Comparison of ENCODE assay signal across 12 mouse cellular contexts in the genomic region with DNA sequence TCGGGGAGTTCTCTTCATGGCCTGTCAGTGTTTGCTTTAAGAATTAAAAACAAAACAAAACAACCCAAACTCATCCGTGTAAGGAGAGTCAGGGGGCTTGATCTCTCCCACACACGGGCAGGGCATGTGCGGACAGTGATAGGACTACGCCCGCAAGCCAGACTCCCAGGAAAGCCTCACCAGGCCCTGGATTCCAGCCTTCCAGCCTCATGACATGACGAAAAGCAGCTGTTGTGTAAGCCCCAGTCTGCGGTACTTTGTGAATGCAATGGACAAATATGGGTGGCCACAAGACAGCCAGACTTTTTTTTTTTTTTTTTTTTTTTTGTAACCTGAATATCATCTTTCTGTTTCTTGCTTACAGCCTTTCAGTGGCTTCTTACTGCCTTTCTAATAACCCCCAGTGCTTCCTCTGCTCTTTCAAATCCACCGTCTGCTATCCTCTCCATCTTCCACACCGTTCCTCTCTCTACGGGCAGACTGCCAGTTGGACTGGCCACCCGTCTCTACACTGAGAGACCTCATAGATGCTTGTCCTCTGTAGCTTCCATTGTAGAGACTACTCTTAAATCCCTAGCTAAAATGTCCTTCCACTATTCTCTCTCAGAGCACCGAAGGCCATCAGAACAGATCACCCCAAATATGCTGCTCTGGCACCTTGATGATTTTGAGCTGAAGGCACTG.
DNase-seq lines count a peak whose midpoint lies in the region; ATAC-seq lines count a peak whose summit lies in the region.
"Had no signal": no experiment of that assay in that cellular context is flagged by ENCODE, and none has a peak within 500 bp of the region (broad histone marks: within the 10 kb centered on the region; RNA-seq: fewer than 3 reads in every experiment).

No protein-coding gene starts in this region.

- no peak overlapping the region for H3K27ac ChIP-seq in heart, embryonic 10.5 days
- no peak overlapping the region for H3K27ac ChIP-seq in embryonic facial prominence, embryonic 10.5 days (replicated peaks)
- H3K27ac ChIP-seq: hindbrain, embryonic 10.5 days; liver, embryonic 13.5 days had no signal

- peak; percentile 44 to 55 for DNase-seq in heart, adult 9 months (ENCODE audit: low spot score in 2 of 2)
- no peak for DNase-seq in heart, embryonic 10.5 days (ENCODE audit: low spot score)
- peak; percentile 15 for DNase-seq in embryonic facial prominence, embryonic 10.5 days (ENCODE audit: low spot score)
- peak; percentile 19 to 45 for DNase-seq in heart, postnatal 14 days
- peak; percentile 49 for DNase-seq in lung, postnatal 10 days
- DNase-seq in layer of hippocampus, postnatal 36 days = no peak
- DNase-seq in gastrocnemius, postnatal 36 days = no peak
- DNase-seq: liver, embryonic 13.5 days had no signal

- no peaks in the 10 kb centered on the region for H3K36me3 ChIP-seq in heart, embryonic 10.5 days
- H3K36me3 ChIP-seq in embryonic facial prominence, embryonic 10.5 days (replicated peaks) = no peaks in the 10 kb centered on the region
- H3K36me3 ChIP-seq: hindbrain, embryonic 10.5 days; liver, embryonic 13.5 days had no signal

- H3K4me3 ChIP-seq in heart, embryonic 10.5 days = no peak overlapping the region
- H3K4me3 ChIP-seq in embryonic facial prominence, embryonic 10.5 days = no peak overlapping the region
- H3K4me3 ChIP-seq: hindbrain, embryonic 10.5 days; liver, embryonic 13.5 days had no signal

- 63% methylated on average over 13 of the region's 13 CpGs for WGBS in heart, embryonic 10.5 days
- 82% methylated on average over 13 of the region's 13 CpGs for WGBS in embryonic facial prominence, embryonic 10.5 days

- no peaks in the 10 kb centered on the region for H3K9me3 ChIP-seq in heart, embryonic 10.5 days
- H3K9me3 ChIP-seq in embryonic facial prominence, embryonic 10.5 days = no peaks in the 10 kb centered on the region
- H3K9me3 ChIP-seq: hindbrain, embryonic 10.5 days; liver, embryonic 13.5 days had no signal

- intact Hi-C loops in heart, postnatal 14 days (cut with DNase I) = no loop called here
- intact Hi-C loops in gastrocnemius, postnatal 36 days (cut with DNase I) = no loop called here

- H3K4me1 ChIP-seq in heart, embryonic 10.5 days = peaks cover 13% of the 10 kb centered on the region
- peaks cover 9% of the 10 kb centered on the region; the same call in 1 of the 2 replicates for H3K4me1 ChIP-seq in embryonic facial prominence, embryonic 10.5 days
- H3K4me1 ChIP-seq: hindbrain, embryonic 10.5 days had no signal

- no peak for ATAC-seq in activated CD4-positive, CD25-positive, alpha-beta regulatory T cell, adult 4 months
- ATAC-seq: CD4-positive, CD25-positive, alpha-beta regulatory T cell, adult 4 months; forebrain, embryonic 14.5 days had no signal

- H3K27me3 ChIP-seq in heart, embryonic 10.5 days (ENCODE audit: insufficient read depth, poor library complexity, severe bottlenecking) = no peaks in the 10 kb centered on the region
- no peaks in the 10 kb centered on the region for H3K27me3 ChIP-seq in embryonic facial prominence, embryonic 10.5 days (replicated peaks; ENCODE audit: low read depth, poor library complexity, severe bottlenecking)
- H3K27me3 ChIP-seq: liver, embryonic 13.5 days had no signal

Comparison
In these comparisons a context has a peak if more than half of its experiments do, and no peak if none do; other contexts are left out.
1. DNase-seq: peak in heart, adult 9 months (2 of 2), embryonic facial prominence, embryonic 10.5 days (single experiment), heart, postnatal 14 days (2 of 2) and lung, postnatal 10 days (single experiment); none in heart, embryonic 10.5 days (single experiment), layer of hippocampus, postnatal 36 days (0 of 2) and gastrocnemius, postnatal 36 days (0 of 2).